Mouse (Mus musculus) heart, adult 2 months (tissue): ENCODE measurements around the gene Hoxa4. TPM values are rescaled to one million over a fixed set of nuclear protein-coding genes. Genes with fewer than 3 reads are reported as not detected.
A peak's percentile ranks its signal among the peaks of the same experiment; 100 is the strongest.

ENCODE experiments used
- DNase-seq, 2 experiments: peaks; one replicate each; pipeline ENCODE4 v3.0.0; 2021
- H3K27ac ChIP-seq: fragments of 200-600 bp; 2 replicates; pipeline ENCODE4 v1.8.1; 2022
- H3K27me3 ChIP-seq: fragments of 200-500 bp; 2 replicates; pipeline ENCODE4 v1.6.1; 2012; ENCODE audit warnings: mild to moderate bottlenecking, low read length, inconsistent platforms, mixed read lengths; ENCODE audit not compliant: control insufficient read depth, insufficient read depth
- H3K36me3 ChIP-seq: fragments of 200-500 bp; 2 replicates; pipeline ENCODE4 v1.6.1; 2012; ENCODE audit warnings: low read length, inconsistent platforms; ENCODE audit not compliant: control insufficient read depth, insufficient read depth
- H3K4me1 ChIP-seq: fragments of 200-500 bp; 2 replicates; pipeline ENCODE4 v1.6.1; 2011; ENCODE audit warnings: low read length; ENCODE audit not compliant: control insufficient read depth, insufficient read depth
- H3K4me3 ChIP-seq: fragments of 200-600 bp; 2 replicates; pipeline ENCODE4 v1.8.1; 2022
- H3K79me2 ChIP-seq: fragments of 200-500 bp; replicated peaks from 2 replicates; pipeline ENCODE4 v1.6.1; 2012; ENCODE audit warnings: mild to moderate bottlenecking, inconsistent platforms, low read length, moderate library complexity, mixed read lengths; ENCODE audit not compliant: control insufficient read depth, insufficient read depth
- H3K9ac ChIP-seq: fragments of 200-500 bp; 2 replicates; pipeline ENCODE4 v1.6.1; 2012; ENCODE audit warnings: low read depth, mild to moderate bottlenecking, control low read depth, inconsistent platforms, low read length, mixed read lengths
- CTCF ChIP-seq: fragments of 200-600 bp; IDR thresholded peaks from 2 replicates; pipeline ENCODE4 v1.8.1; 2022; ENCODE audit warnings: antibody characterized with exemption, mild to moderate bottlenecking, moderate library complexity
- EP300 ChIP-seq: fragments of 200-500 bp; IDR thresholded peaks from 2 replicates; pipeline ENCODE4 v1.6.1; 2011; ENCODE audit warnings: low read depth, low read length, control low read depth; ENCODE audit not compliant: insufficient read depth
- POLR2A ChIP-seq: fragments of 200-500 bp; IDR thresholded peaks from 2 replicates; pipeline ENCODE4 v1.6.1; 2011; ENCODE audit warnings: mild to moderate bottlenecking, low read depth, low read length, control low read depth; ENCODE audit not compliant: insufficient read depth
- WGBS: fragments of 180-500 bp; shearing (Covaris S2); methylation state at CpG from one replicate; pipeline ENCODE4 v1.1.7; 2018; 5-methylcytosine and 5-hydroxymethylcytosine counted together
- intact Hi-C: fragments of 180-260 bp; cut with DNase I; formaldehyde crosslinking; loops from one replicate; pipeline ENCODE4 v1.15.1; 2025
- polyA plus RNA-seq: library from polyadenylated mRNA; depleted of rRNA; stranded (reverse); fragments of >200 nt; gene quantifications from 2 replicates; pipeline ENCODE4 v1.2.3, GENCODE M21; 2012
- total RNA-seq, 2 experiments: library from RNA; stranded (reverse); gene quantifications; 2 replicates each; pipeline ENCODE4 v1.2.3; 2021

Gene Hoxa4
- total and polyA plus RNA-seq, 3 experiments = 0.14 to 0.84 (median 0.34) TPM

GRCm38 (mm10) chr6:52208868-52209684, 17.5 kb upstream of the Hoxa4 start:
- H3K9ac ChIP-seq = no peak overlapping the region
- H3K36me3 ChIP-seq = no peaks in the 10 kb centered on the region
- H3K4me1 ChIP-seq = no peaks in the 10 kb centered on the region; the same call in 1 of the 2 replicates
- TF ChIP-seq CTCF (no peak), POLR2A (no peak), EP300 (no peak)
- H3K27ac ChIP-seq = no peak overlapping the region
- H3K79me2 ChIP-seq = no peaks in the 10 kb centered on the region
- DNase-seq = peak; percentile 7 to 18
- H3K27me3 ChIP-seq = peaks cover 42% of the 10 kb centered on the region
- intact Hi-C loops = no loop called here
- peak overlapping the region; percentile 22; the same call in 1 of the 2 replicates for H3K4me3 ChIP-seq
- WGBS = 16% methylated on average over 18 of the region's 18 CpGs

- intact Hi-C loops = no loop called here
- no peak for TF ChIP-seq EP300
- no peak for TF ChIP-seq CTCF
- no peak for TF ChIP-seq POLR2A
- 5% methylated on average over 47 of the region's 47 CpGs for WGBS
- Histone ChIP-seq H3K4me1 (no peaks in the 10 kb centered on the region; the same call in 1 of the 2 replicates), H3K9ac (no peak within 1 kb of the TSS), H3K27ac (no peak within 1 kb of the TSS), H3K79me2 (no peaks in the 10 kb centered on the region), H3K27me3 (peaks cover 46% of the 10 kb centered on the region), H3K4me3 (peak within 1 kb of the TSS; percentile 22; the same call in 1 of the 2 replicates), H3K36me3 (no peaks in the 10 kb centered on the region)
- DNase-seq = peak; percentile 15 to 29
Measured at GRCm38 (mm10) chr6:52208072-52208867, 16.7 kb upstream of the Hoxa4 start, which contains the start of gene Hoxa6. TSS of gene Hoxa6 (minus strand) at chr6:52208722.

DNA sequence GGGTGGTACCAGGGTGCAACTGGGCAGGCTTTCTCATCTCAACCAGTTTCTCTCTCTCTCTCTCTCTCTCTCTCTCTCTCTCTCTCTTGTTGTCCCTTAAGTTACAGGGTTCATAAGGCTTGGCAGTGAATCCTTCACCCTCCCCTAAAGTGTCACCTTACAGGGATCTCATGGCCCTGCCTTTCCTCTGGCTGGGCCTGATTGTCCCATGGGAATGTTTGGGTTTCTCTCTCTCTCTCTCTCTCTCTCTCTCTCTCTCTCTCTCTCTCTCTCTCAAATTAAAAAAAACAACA, 16.1 kb upstream of the Hoxa4 start:
- Histone ChIP-seq H3K4me3 (no peak overlapping the region), H3K9ac (no peak overlapping the region), H3K27me3 (peaks cover 47% of the 10 kb centered on the region), H3K4me1 (no peaks in the 10 kb centered on the region; the same call in 1 of the 2 replicates), H3K27ac (no peak overlapping the region), H3K36me3 (no peaks in the 10 kb centered on the region), H3K79me2 (no peaks in the 10 kb centered on the region)
- no peak for TF ChIP-seq CTCF
- no peak for TF ChIP-seq EP300
- TF ChIP-seq POLR2A = no peak
- intact Hi-C loops = no loop called here
- no peak for DNase-seq

- no peaks in the 10 kb centered on the region for H3K4me1 ChIP-seq
- no peak overlapping the region for H3K4me3 ChIP-seq
- WGBS = 13% methylated on average over 4 of the region's 4 CpGs
- TF ChIP-seq CTCF (no peak), POLR2A (no peak), EP300 (no peak)
- H3K36me3 ChIP-seq = no peaks in the 10 kb centered on the region
- no peak overlapping the region for H3K9ac ChIP-seq
- H3K79me2 ChIP-seq = no peaks in the 10 kb centered on the region
- H3K27ac ChIP-seq = no peak overlapping the region
- intact Hi-C loops = no loop called here
- DNase-seq = no peak
- H3K27me3 ChIP-seq = peaks cover 44% of the 10 kb centered on the region
Measured at GRCm38 (mm10) chr6:52206882-52207683, 15.5 kb upstream of the Hoxa4 start.

GRCm38 (mm10) chr6:52205638-52206621, 14.4 kb upstream of the Hoxa4 start:
- Histone ChIP-seq H3K4me3 (no peak overlapping the region), H3K27ac (no peak overlapping the region), H3K9ac (no peak overlapping the region), H3K79me2 (no peaks in the 10 kb centered on the region), H3K4me1 (no peaks in the 10 kb centered on the region), H3K27me3 (peaks cover 42% of the 10 kb centered on the region), H3K36me3 (no peaks in the 10 kb centered on the region)
- WGBS = 15% methylated on average over 55 of the region's 55 CpGs
- TF ChIP-seq EP300 = no peak
- no peak for TF ChIP-seq POLR2A
- no peak for TF ChIP-seq CTCF
- intact Hi-C loops = no loop called here
- no peak for DNase-seq
